Mouse (Mus musculus) heart, adult 2 months (tissue): ENCODE results near the gene Rsph4a. TPM values are rescaled to one million over a fixed set of nuclear protein-coding genes. Genes with fewer than 3 reads are reported as not detected.
"Not testable (repeated sequence)": the region's sequence is repeated elsewhere in the genome, so short reads cannot be mapped to it uniquely, and the experiment has no call there.

ENCODE experiments used
- DNase-seq, 2 experiments: peaks; one replicate each; pipeline ENCODE4 v3.0.0; 2021
- H3K27ac ChIP-seq: fragments of 200-600 bp; 2 replicates; pipeline ENCODE4 v1.8.1; 2022
- H3K27me3 ChIP-seq: fragments of 200-500 bp; 2 replicates; pipeline ENCODE4 v1.6.1; 2012; ENCODE audit warnings: mild to moderate bottlenecking, low read length, inconsistent platforms, mixed read lengths; ENCODE audit not compliant: control insufficient read depth, insufficient read depth
- H3K36me3 ChIP-seq: fragments of 200-500 bp; 2 replicates; pipeline ENCODE4 v1.6.1; 2012; ENCODE audit warnings: low read length, inconsistent platforms; ENCODE audit not compliant: control insufficient read depth, insufficient read depth
- H3K4me1 ChIP-seq: fragments of 200-500 bp; 2 replicates; pipeline ENCODE4 v1.6.1; 2011; ENCODE audit warnings: low read length; ENCODE audit not compliant: control insufficient read depth, insufficient read depth
- H3K4me3 ChIP-seq: fragments of 200-600 bp; 2 replicates; pipeline ENCODE4 v1.8.1; 2022
- H3K79me2 ChIP-seq: fragments of 200-500 bp; replicated peaks from 2 replicates; pipeline ENCODE4 v1.6.1; 2012; ENCODE audit warnings: mild to moderate bottlenecking, inconsistent platforms, low read length, moderate library complexity, mixed read lengths; ENCODE audit not compliant: control insufficient read depth, insufficient read depth
- H3K9ac ChIP-seq: fragments of 200-500 bp; 2 replicates; pipeline ENCODE4 v1.6.1; 2012; ENCODE audit warnings: low read depth, mild to moderate bottlenecking, control low read depth, inconsistent platforms, low read length, mixed read lengths
- CTCF ChIP-seq: fragments of 200-600 bp; IDR thresholded peaks from 2 replicates; pipeline ENCODE4 v1.8.1; 2022; ENCODE audit warnings: antibody characterized with exemption, mild to moderate bottlenecking, moderate library complexity
- EP300 ChIP-seq: fragments of 200-500 bp; IDR thresholded peaks from 2 replicates; pipeline ENCODE4 v1.6.1; 2011; ENCODE audit warnings: low read depth, low read length, control low read depth; ENCODE audit not compliant: insufficient read depth
- POLR2A ChIP-seq: fragments of 200-500 bp; IDR thresholded peaks from 2 replicates; pipeline ENCODE4 v1.6.1; 2011; ENCODE audit warnings: mild to moderate bottlenecking, low read depth, low read length, control low read depth; ENCODE audit not compliant: insufficient read depth
- WGBS: fragments of 180-500 bp; shearing (Covaris S2); methylation state at CpG from one replicate; pipeline ENCODE4 v1.1.7; 2018; 5-methylcytosine and 5-hydroxymethylcytosine counted together
- intact Hi-C: fragments of 180-260 bp; cut with DNase I; formaldehyde crosslinking; loops from one replicate; pipeline ENCODE4 v1.15.1; 2025
- long read RNA-seq: library from polyadenylated mRNA; stranded (forward); transcript quantifications from one replicate; pipeline ENCODE4 v2.0.0, GENCODE M21; 2021
- polyA plus RNA-seq: library from polyadenylated mRNA; depleted of rRNA; stranded (reverse); fragments of >200 nt; gene quantifications from 2 replicates; pipeline ENCODE4 v1.2.3, GENCODE M21; 2012; rRNA removed
- total RNA-seq, 2 experiments: library from RNA; stranded (reverse); gene quantifications; 2 replicates each; pipeline ENCODE4 v1.2.3; 2021

Gene Rsph4a
- total RNA-seq = not detected
- polyA plus RNA-seq = 0.25 TPM in 1 of 2 replicates, not detected in the other
- long read RNA-seq = 0 reads

GRCm38 (mm10) chr10:33904530-33905481 is at the start of gene Rsph4a:
TSS of gene Rsph4a (plus strand) at chr10:33905111.
- H3K27ac ChIP-seq = no peak within 1 kb of the TSS
- no peaks in the 10 kb centered on the region for H3K4me1 ChIP-seq
- intact Hi-C loops = no loop called here
- no peaks in the 10 kb centered on the region for H3K27me3 ChIP-seq
- H3K4me3 ChIP-seq = peak within 1 kb of the TSS; percentile 28
- TF ChIP-seq EP300 = no peak
- TF ChIP-seq CTCF = no peak
- no peak for TF ChIP-seq POLR2A
- H3K79me2 ChIP-seq = no peaks in the 10 kb centered on the region
- no peak within 1 kb of the TSS for H3K9ac ChIP-seq
- no peaks in the 10 kb centered on the region for H3K36me3 ChIP-seq
- WGBS = 8% methylated on average over 17 of the region's 17 CpGs
- peak in 1 of 2 experiments; percentile 4 for DNase-seq

DNA sequence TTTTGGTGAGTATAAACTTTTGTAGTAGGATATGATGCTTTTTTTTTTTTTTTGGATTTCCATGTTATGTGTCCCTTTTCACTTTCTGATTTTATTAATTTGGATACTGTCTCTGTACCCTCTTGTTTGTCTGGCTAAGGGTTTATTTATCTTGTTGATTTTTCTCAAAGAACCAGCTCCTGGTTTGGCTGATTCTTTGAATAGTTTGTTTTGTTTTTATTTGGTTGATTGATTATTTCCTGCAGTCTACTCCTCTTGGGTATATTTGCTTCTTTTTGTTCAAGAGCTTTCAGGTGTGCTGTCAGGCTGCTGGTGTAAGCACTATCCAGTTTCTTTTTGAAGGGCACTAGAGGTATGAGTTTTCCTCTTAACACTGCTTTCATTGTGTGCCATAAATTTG is 47.5 kb upstream of the Rsph4a start, which contains the start of gene Sult3a1:
Gene Sult3a1, plus strand, starts transcription at position 301 of the 400 bp plus-strand sequence.
- Histone ChIP-seq H3K4me3 (no peak within 1 kb of the TSS), H3K27me3 (no peaks in the 10 kb centered on the region), H3K9ac (no peak within 1 kb of the TSS), H3K27ac (no peak within 1 kb of the TSS), H3K36me3 (no peaks in the 10 kb centered on the region), H3K4me1 (no peaks in the 10 kb centered on the region), H3K79me2 (no peaks in the 10 kb centered on the region)
- intact Hi-C loops = loop anchor here (5.0 kb wide), 1 partner anchor 325 kb away; no protein-coding TSS in a partner anchor
- DNase-seq = no peak
- no peak for TF ChIP-seq EP300
- no peak for TF ChIP-seq POLR2A
- no peak for TF ChIP-seq CTCF

DNA sequence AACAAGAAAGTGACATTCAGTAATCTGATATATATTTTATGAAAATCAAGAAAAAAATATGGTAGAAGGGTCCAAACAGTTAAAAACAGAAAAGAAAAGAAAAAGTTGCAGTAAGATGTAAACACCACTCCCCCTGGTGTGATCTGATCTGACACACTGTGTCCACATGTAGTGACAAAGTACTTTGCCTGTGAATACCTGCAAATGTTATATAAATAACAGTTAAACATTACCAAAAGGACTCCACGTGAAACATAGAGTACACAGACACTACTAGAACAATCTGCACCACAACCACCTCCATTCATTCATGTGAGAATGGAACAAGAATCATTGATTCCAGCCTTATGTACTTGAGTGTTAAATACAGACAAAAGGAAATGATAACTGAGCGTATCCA is 38.9 kb upstream of the Rsph4a start:
- 60% methylated on average over 2 of the region's 2 CpGs for WGBS
- Histone ChIP-seq H3K36me3 (no peaks in the 10 kb centered on the region), H3K4me1 (no peaks in the 10 kb centered on the region), H3K9ac (no peak overlapping the region), H3K27ac (no peak overlapping the region), H3K27me3 (no peaks in the 10 kb centered on the region), H3K79me2 (no peaks in the 10 kb centered on the region), H3K4me3 (no peak overlapping the region)
- TF ChIP-seq EP300 (no peak), CTCF (no peak), POLR2A (no peak)
- intact Hi-C loops = no loop called here
- DNase-seq = no peak

- no peak for DNase-seq
- TF ChIP-seq CTCF (no peak), EP300 (no peak), POLR2A (no peak)
- H3K27ac ChIP-seq = no peak overlapping the region
- H3K4me1 ChIP-seq = no peaks in the 10 kb centered on the region
- no peaks in the 10 kb centered on the region for H3K36me3 ChIP-seq
- 8% methylated on average over 1 of the region's 1 CpGs for WGBS
- no peaks in the 10 kb centered on the region for H3K79me2 ChIP-seq
- H3K4me3 ChIP-seq = no peak overlapping the region
- intact Hi-C loops = loop anchor here (5.0 kb wide), 1 partner anchor 323 kb away; no protein-coding TSS in a partner anchor
- H3K27me3 ChIP-seq = no peaks in the 10 kb centered on the region
- H3K9ac ChIP-seq = no peak overlapping the region
These were observed 34.5 kb upstream of the Rsph4a start for GRCm38 (mm10) chr10:33870441-33870840.

DNA sequence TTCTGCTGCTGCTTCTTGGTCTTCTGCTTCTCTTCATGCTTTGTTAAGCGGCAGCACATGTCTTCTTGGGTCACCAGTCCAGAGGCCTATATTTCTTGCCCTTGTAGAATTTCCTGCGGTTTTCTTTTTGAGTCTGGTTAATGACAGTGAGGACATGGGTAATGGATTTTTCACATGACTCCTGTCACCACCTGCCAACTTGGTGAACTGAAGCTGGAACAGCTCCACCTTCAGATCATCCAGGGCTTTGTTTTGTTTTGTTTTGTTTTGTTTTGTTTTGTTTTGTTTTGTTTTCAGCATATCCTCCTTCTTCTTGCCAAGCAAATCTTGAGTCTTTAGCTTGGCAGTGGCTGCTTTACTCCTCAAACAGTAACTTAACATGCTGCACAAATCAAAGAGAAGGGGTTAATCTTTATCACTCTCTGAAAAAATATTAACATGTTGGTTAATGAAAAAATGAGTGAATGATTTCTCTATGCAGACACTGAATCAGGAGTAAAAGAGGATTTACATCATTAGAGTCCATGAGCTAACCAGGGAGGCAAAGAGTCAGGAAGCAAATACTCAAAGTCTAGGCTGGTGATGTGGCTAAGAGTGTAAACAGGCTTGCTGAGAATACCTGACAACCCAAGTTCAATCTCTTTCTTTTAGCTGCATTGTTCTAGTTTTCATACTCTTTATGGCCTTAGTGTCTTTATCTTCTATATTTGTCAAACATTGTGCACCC is 32.1 kb upstream of the Rsph4a start:
- TF ChIP-seq EP300 (no peak), POLR2A (no peak), CTCF (no peak)
- Histone ChIP-seq H3K27me3 (no peaks in the 10 kb centered on the region), H3K9ac (no peak overlapping the region), H3K79me2 (no peaks in the 10 kb centered on the region), H3K27ac (no peak overlapping the region), H3K4me1 (no peaks in the 10 kb centered on the region), H3K4me3 (no peak overlapping the region), H3K36me3 (no peaks in the 10 kb centered on the region)
- WGBS = 72% methylated on average over 2 of the region's 2 CpGs
- intact Hi-C loops = loop anchor here (5.0 kb wide), 1 partner anchor 326 kb away; no protein-coding TSS in a partner anchor
- DNase-seq = no peak

- H3K79me2 ChIP-seq, intact Hi-C loops, DNase-seq, H3K27me3 ChIP-seq, H3K4me1 ChIP-seq, H3K9ac ChIP-seq, H3K4me3 ChIP-seq, H3K27ac ChIP-seq, H3K36me3 ChIP-seq: not testable (repeated sequence)
- 86% methylated on average over 2 of the region's 2 CpGs for WGBS
These were observed 22.5 kb upstream of the Rsph4a start for GRCm38 (mm10) chr10:33882411-33882810.

- DNase-seq, H3K4me3 ChIP-seq, H3K27me3 ChIP-seq, H3K27ac ChIP-seq, H3K4me1 ChIP-seq, H3K36me3 ChIP-seq, H3K79me2 ChIP-seq, H3K9ac ChIP-seq, intact Hi-C loops: not testable (repeated sequence)
- WGBS = 44% methylated on average over 1 of the region's 1 CpGs
These were observed 3.4 kb upstream of the Rsph4a start for GRCm38 (mm10) chr10:33901520-33901919.
